Mouse (Mus musculus) liver, embryonic 16.5 days (tissue): Measurements from ENCODE around the gene Gadd45g. TPM values are rescaled to one million over a fixed set of nuclear protein-coding genes. Genes with fewer than 3 reads are reported as not detected.

Experiments
- ATAC-seq: fragments of 200-750 bp; cut with Nextera tagmentation; 2 replicates; pipeline ENCODE4 v1.8.0; 2017; ENCODE audit warnings: low read depth, mild to moderate bottlenecking, moderate number of reproducible peaks, moderate library complexity
- H3K27ac ChIP-seq: fragments of 300-500 bp; sonication (generic); 2 replicates; pipeline ENCODE4 v1.5.1; 2014; ENCODE audit warnings: mild to moderate bottlenecking, low read length
- H3K27me3 ChIP-seq: fragments of 300-500 bp; sonication (generic); 2 replicates; pipeline ENCODE4 v1.6.1; 2014; ENCODE audit warnings: low read depth, low read length, mixed read lengths; ENCODE audit not compliant: control insufficient read depth, insufficient read depth
- H3K36me3 ChIP-seq: fragments of 300-500 bp; sonication (generic); 2 replicates; pipeline ENCODE4 v1.6.1; 2014; ENCODE audit warnings: mild to moderate bottlenecking; ENCODE audit not compliant: control insufficient read depth, insufficient read depth
- H3K4me1 ChIP-seq: fragments of 300-500 bp; sonication (generic); 2 replicates; pipeline ENCODE4 v1.6.1; 2014; ENCODE audit warnings: low read depth, low read length, mixed read lengths; ENCODE audit not compliant: control insufficient read depth
- H3K4me2 ChIP-seq: fragments of 300-500 bp; sonication (generic); 2 replicates; pipeline ENCODE4 v1.6.1; 2014; ENCODE audit warnings: low read depth, low read length, mixed read lengths
- H3K4me3 ChIP-seq: fragments of 300-500 bp; sonication (generic); 2 replicates; pipeline ENCODE4 v1.5.1; 2014; ENCODE audit warnings: low read depth, mild to moderate bottlenecking, low read length
- H3K9ac ChIP-seq: fragments of 300-500 bp; sonication (generic); 2 replicates; pipeline ENCODE4 v1.6.1; 2014; ENCODE audit warnings: low read depth, low read length
- H3K9me3 ChIP-seq: fragments of 300-500 bp; sonication (generic); replicated peaks from 2 replicates; pipeline ENCODE4 v1.6.1; 2016; ENCODE audit warnings: low read length; ENCODE audit not compliant: control insufficient read depth
- WGBS: fragments of 180-500 bp; shearing (Covaris S2); extraction: QIAGEN DNeasy Blood & Tissue Kit; methylation state at CpG from one replicate; pipeline ENCODE4 v1.1.7; 2014; ENCODE audit not compliant: insufficient replicate concordance; 5-methylcytosine and 5-hydroxymethylcytosine counted together
- polyA plus RNA-seq: library from polyadenylated mRNA; unstranded; fragments of >200 nt; fragmentation: Nextera tagmentation; extraction: Ambion mirVana; gene quantifications from 2 replicates; pipeline ENCODE4 v1.2.1, GENCODE M21; 2015

Gene Gadd45g
- polyA plus RNA-seq, 1 experiment from 2014 or later: 11.7 TPM

DNA sequence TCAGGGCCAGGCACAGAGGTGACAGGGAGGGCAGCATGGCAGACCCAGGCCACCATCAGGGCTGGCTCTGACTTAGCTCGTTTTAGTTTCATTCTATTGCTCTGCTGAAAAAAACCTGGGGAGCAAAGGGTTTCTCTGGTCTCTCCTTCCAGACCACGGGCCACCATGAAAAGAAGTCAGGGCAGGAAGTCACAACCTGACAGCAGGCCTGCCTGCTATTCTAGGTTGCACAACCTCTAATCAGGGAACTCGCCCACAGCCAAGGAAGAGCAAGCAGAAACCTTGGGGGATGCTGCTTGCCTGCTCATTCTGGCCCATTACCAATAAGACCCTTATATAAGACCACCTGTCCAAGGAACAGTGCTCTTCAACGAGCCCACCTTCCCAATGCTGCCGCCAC, 9.1 kb downstream of the Gadd45g start:
- no peak overlapping the region for H3K27ac ChIP-seq
- H3K9me3 ChIP-seq: no peaks in the 10 kb centered on the region
- no peak overlapping the region for H3K4me2 ChIP-seq
- whole genome bisulfite sequencing: 44% methylated on average over 5 of the region's 5 CpGs
- H3K4me3 ChIP-seq: no peak overlapping the region
- no peak overlapping the region for H3K9ac ChIP-seq
- H3K36me3 ChIP-seq: no peaks in the 10 kb centered on the region
- H3K27me3 ChIP-seq: no peaks in the 10 kb centered on the region; the same call in 1 of the 2 replicates
- H3K4me1 ChIP-seq: peaks cover 8% of the 10 kb centered on the region; the same call in 1 of the 2 replicates
- no peak for ATAC-seq

DNA sequence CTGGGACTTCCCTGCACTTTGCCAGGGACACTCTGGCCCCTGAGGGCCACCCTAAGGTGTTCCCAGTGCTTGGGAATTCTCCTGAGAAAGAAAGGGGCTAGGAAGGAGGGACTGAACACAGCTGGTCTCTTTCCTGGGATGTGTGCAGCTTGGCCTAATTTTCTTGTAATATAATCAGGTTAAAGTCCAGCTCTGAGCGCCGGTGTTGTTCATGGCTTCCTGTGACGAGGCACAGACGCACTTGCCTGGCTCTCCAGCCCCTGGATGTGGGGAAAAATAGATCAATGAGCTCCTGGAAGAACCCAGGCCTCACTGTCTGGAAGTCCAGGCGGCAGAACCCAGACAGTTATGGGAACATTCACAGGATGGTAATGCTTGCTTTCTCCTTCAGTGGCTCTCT, 10.7 kb downstream of the Gadd45g start:
- 65% methylated on average over 5 of the region's 5 CpGs for WGBS
- ATAC-seq: no peak
- Histone ChIP-seq H3K4me2 (no peak overlapping the region), H3K27ac (no peak overlapping the region), H3K4me1 (peaks cover 3% of the 10 kb centered on the region; the same call in 1 of the 2 replicates), H3K36me3 (no peaks in the 10 kb centered on the region), H3K4me3 (no peak overlapping the region), H3K27me3 (no peaks in the 10 kb centered on the region), H3K9me3 (no peaks in the 10 kb centered on the region), H3K9ac (no peak overlapping the region)

DNA sequence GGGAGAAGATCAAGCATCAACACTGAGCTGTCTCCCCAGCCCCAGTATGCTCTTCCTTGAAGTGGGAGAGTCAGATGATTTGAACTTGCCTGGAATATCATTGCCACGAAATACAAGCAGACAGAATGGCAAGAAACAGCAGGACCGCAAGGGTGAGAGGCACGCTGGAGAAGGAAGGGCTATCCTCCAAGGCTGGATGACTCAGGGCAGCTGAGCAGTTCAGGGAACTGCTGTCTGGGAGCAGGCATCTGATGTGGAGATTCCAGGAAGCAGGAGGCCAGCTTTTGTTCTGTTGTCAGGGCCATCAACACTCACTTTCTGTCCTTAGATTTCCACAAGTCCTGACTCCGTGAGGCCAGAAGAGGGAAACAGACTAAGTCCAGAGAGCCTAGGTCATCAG, 12.0 kb downstream of the Gadd45g start:
- Histone ChIP-seq H3K4me1 (no peaks in the 10 kb centered on the region; the same call in 1 of the 2 replicates), H3K27me3 (no peaks in the 10 kb centered on the region), H3K9me3 (no peaks in the 10 kb centered on the region), H3K4me2 (no peak overlapping the region), H3K4me3 (no peak overlapping the region), H3K27ac (no peak overlapping the region), H3K9ac (no peak overlapping the region), H3K36me3 (no peaks in the 10 kb centered on the region)
- 59% methylated on average over 4 of the region's 4 CpGs for WGBS
- ATAC-seq: no peak

GRCm38 (mm10) chr13:51859174-51859573, 12.7 kb downstream of the Gadd45g start:
- WGBS: 72% methylated on average over 8 of the region's 8 CpGs
- H3K9me3 ChIP-seq: no peaks in the 10 kb centered on the region

DNA sequence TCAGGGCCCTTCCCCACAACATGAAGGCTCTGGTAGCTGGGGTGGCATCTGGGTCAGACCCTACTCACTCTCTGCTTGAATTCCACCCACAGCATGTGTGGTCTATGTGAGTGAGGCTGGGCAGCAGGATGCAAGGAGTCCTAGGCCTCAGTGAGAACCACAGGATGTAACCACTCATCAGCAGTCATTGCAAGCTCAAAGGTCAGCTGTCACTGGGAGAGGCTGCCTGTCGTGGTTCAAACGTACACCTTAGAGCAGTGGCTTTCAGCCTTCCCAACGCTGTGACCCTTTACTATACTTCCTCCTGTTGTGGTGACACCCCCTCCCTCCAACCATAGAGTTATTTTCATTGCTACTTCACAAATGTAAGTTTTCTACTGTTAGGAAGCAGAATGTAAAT, 13.3 kb downstream of the Gadd45g start:
- WGBS: 36% methylated on average over 3 of the region's 3 CpGs
- Histone ChIP-seq H3K4me1 (no peaks in the 10 kb centered on the region), H3K4me2 (no peak overlapping the region), H3K27ac (no peak overlapping the region), H3K4me3 (no peak overlapping the region), H3K27me3 (no peaks in the 10 kb centered on the region), H3K36me3 (no peaks in the 10 kb centered on the region), H3K9ac (no peak overlapping the region), H3K9me3 (no peaks in the 10 kb centered on the region)
- no peak for ATAC-seq

More at GRCm38 (mm10) chr13:51859174-51859573, 12.7 kb downstream of the Gadd45g start:
- no peak for ATAC-seq
- no peaks in the 10 kb centered on the region for H3K36me3 ChIP-seq
- no peak overlapping the region for H3K27ac ChIP-seq
- H3K9ac ChIP-seq: no peak overlapping the region
- H3K27me3 ChIP-seq: no peaks in the 10 kb centered on the region
- no peaks in the 10 kb centered on the region for H3K4me1 ChIP-seq
- H3K4me2 ChIP-seq: no peak overlapping the region
- H3K4me3 ChIP-seq: no peak overlapping the region

DNA sequence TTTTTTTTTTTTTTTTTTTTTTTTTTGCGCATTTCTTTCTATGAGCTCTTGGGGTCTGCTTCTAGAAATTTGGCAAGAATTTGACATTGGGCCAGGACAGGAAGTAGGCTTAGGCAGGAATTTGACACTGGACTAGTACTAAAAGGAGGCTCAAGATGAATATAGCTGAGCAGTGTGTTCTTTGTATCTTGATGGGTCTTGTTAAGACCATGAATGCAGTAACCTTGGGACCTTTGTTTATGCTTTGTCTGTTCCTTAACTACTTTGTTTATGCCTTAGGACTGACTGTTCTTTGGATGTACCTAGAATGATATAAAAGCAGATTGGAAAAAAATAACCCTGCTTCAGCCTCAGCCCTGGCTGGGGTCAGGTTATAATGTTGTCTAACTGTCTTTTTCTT, 16.3 kb downstream of the Gadd45g start:
- Histone ChIP-seq H3K27me3 (no peaks in the 10 kb centered on the region), H3K36me3 (no peaks in the 10 kb centered on the region), H3K9ac (no peak overlapping the region), H3K4me1 (peaks cover 2% of the 10 kb centered on the region), H3K27ac (no peak overlapping the region), H3K4me3 (no peak overlapping the region), H3K4me2 (no peak overlapping the region), H3K9me3 (no peaks in the 10 kb centered on the region)
- ATAC-seq: no peak
- whole genome bisulfite sequencing: 89% methylated on average over 1 of the region's 1 CpGs

DNA sequence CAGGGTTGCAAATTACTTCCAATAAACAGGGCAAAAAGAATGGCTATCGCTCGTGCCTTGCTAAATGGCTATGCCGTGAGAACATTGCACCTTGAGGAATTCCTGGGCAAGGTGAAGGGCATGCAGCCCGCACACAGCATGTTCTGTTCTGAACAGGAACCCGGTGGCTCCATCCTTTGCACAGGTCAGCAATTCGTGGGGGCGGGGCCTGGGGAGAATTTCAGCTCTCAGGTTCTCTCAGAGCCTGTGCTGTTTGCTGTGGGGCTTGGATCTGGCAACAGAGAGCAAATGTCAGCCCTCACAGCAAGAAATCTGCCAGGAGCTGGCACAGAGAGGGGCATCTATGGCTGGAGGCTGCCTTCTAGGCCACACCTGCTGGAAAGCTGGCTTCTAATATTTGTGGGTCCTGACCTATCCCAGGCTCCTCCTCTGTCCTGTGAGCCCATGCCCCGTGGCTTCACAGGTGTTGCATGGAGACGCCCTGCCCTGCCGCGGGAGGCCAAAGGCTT, 19.7 kb downstream of the Gadd45g start:
- Histone ChIP-seq H3K27ac (no peak overlapping the region), H3K27me3 (no peaks in the 10 kb centered on the region), H3K9ac (no peak overlapping the region), H3K4me3 (no peak overlapping the region), H3K36me3 (no peaks in the 10 kb centered on the region), H3K9me3 (no peaks in the 10 kb centered on the region), H3K4me1 (peaks cover 2% of the 10 kb centered on the region), H3K4me2 (no peak overlapping the region)
- WGBS: 45% methylated on average over 11 of the region's 11 CpGs
- ATAC-seq: no peak

DNA sequence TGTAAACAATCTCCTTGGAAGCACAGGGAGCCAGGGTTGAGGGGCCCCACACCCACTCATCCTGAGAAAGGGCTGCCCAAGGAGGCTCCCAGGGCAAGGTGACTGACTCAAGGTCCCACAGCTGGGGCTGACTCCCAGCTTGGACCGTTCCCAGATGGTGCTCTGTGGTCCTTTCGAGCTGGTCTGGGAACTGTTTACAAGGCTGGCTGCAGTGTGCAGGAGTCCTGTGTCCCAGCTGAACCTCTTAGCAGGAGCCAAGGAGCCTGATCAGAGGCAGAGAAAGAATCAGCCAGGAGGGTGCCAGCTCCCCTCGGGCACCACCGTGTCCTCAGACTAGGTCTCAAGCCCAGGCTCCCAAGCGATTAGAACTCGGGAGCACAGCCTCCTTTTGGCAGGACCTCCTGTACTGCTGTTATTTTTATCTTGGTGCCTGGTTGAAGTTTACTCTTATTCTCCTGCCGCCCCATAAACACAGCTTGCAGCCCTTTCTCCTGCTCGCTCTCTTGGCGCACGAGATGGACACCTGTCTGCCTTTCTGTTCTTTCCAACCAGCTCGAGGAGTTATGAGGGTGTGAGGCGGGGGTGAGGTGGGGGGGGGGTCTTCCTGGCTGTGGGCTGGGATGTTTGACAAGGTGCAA, 22.1 kb downstream of the Gadd45g start:
- 54% methylated on average over 12 of the region's 12 CpGs for WGBS
- Histone ChIP-seq H3K4me2 (no peak overlapping the region), H3K4me3 (no peak overlapping the region), H3K36me3 (no peaks in the 10 kb centered on the region), H3K4me1 (peaks cover 2% of the 10 kb centered on the region), H3K9ac (no peak overlapping the region), H3K27me3 (no peaks in the 10 kb centered on the region), H3K9me3 (no peaks in the 10 kb centered on the region), H3K27ac (no peak overlapping the region)
- ATAC-seq: no peak

DNA sequence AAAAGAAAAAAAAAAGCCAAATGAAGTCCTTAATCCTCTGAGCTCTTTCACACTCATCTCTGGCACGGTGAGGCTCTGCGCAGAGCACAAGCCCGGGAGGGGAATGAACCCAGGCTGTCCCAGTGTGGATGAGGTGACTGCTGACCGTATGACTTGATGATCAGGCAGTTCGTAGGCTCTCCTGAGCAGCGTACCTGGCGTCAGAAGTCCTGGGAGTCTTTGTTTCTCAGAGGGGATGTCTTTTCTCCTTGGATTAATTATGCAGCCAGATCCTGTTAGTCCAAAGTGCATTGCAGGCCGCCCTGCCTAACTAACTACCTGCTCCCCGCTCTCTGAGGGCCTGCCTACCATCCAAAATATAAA, 22.6 kb downstream of the Gadd45g start:
- no peak overlapping the region for H3K9ac ChIP-seq
- WGBS: 75% methylated on average over 9 of the region's 9 CpGs
- no peaks in the 10 kb centered on the region for H3K9me3 ChIP-seq
- no peak overlapping the region for H3K27ac ChIP-seq
- ATAC-seq: no peak
- H3K27me3 ChIP-seq: no peaks in the 10 kb centered on the region
- H3K4me3 ChIP-seq: no peak overlapping the region
- H3K36me3 ChIP-seq: no peaks in the 10 kb centered on the region
- no peak overlapping the region for H3K4me2 ChIP-seq
- peaks cover 2% of the 10 kb centered on the region for H3K4me1 ChIP-seq
